Mouse (Mus musculus): ENCODE data around the gene Ddx31. TPM values are rescaled to one million over a fixed set of nuclear protein-coding genes. Genes with fewer than 3 reads are reported as not detected.

The Ddx31 gene
- 1 to 10 TPM; 3.9 to 5.0 TPM for total RNA-seq (2021)

DNA sequence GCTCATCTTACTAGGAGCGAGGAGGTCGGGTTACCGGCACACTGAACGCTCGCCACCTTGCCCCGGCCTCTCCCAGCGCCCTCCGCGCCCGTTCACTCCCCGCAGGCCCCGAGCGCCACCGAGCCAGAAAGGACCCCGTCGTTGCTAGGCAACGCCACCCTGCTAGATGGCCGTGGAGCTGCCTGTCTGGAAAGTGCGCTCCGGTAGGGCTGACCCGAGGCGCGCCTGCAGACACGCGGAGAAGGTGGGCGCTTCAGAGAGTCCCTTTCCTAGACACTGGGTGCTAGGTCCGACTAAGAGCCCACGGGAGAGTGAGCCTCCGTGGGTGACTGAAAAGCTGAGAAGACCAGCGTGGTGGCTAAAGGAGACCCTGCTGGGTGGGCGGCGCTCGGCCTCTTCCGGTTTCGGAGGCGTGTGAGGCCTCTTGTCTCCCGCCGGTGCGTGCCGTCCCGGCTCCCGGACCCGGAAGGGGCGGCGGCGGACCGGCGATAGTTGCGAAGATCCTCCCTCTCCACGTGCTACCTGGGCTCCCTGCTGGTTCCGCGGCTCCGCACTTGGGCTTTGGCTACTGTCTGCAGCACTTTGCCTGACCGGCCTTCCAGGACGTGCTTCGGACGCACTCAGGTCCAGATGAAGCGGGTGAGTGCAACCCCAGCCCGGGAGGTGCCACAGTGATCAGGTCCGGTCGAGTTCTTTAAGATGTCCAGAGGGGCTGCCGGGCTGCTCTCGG is at the start of gene Ddx31, which contains the start of gene Gtf3c4:
Ddx31 (plus strand) TSS at position 185 of the 730 bp plus-strand sequence.
Gtf3c4 (minus strand) TSS at position 139 of the 730 bp plus-strand sequence.
- intact Hi-C loops (cut with DNase I) = loop anchor here (5.0 kb wide), 2 partner anchors 83 to 212 kb away; no protein-coding TSS in a partner anchor

DNA sequence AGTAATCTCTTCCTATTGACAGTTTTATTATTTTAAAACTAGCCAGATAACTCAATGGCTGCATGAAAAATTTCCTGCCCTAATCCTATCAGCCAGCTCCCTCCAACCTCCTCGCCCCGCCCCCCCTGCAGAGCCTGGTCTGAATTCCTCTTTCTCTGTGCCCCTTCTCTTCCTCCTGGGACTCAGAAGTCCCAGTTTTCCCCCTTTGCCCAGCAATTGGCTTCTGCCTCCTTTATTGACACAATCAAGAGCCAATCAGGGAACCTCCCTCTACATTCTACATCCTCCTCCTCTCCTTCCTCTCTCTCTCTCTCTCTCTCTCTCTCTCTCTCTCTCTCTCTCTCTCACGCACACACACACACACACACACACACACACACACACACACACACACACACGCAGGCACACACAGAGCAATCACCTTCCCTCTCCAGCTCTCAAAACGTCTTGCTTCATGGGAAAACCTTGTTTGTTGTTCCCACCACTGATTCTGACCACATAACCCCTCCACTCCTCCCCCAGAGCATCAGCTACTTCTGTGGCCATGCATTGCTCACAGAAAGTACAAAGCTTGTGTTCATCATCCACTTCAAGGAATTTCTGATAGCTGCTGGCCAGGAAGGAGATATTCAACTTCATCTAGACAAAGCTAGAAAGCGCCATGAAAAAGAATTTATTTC is 47.1 kb upstream of the Ddx31 start:
- intact Hi-C loops (cut with DNase I) = no loop called here
- DNase-seq = peak; percentile 24 to 31

More for the DNA sequence above, at the start of gene Ddx31, which contains the start of gene Gtf3c4:
- DNase-seq = peak; percentile 96 to 97

GRCm38 (mm10) chr2:28794623-28795022 is 45.6 kb upstream of the Ddx31 start:
- intact Hi-C loops (cut with DNase I) = no loop called here

DNA sequence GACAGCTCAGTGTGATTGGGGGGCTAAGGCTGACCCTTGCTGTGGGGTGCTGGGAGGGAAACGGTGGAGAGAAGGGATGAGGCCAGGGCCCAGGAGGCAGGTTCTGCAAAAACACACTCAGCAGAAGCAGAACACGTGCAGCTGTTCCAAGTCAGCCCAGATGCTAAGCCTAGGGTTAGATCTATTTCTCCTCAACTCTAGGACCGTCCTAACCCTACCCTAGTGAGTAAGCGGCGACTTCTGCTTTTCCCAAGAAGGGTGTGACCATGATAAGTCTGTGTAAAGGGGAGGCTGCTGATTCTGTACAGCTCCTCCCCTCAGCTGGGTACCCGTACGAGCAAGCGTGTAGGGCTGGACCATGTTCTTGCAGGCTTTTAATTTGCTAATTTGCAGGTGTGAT is 43.9 kb upstream of the Ddx31 start:
- no peak for DNase-seq
- intact Hi-C loops (cut with DNase I) = no loop called here

More at GRCm38 (mm10) chr2:28794623-28795022, 45.6 kb upstream of the Ddx31 start:
- no peak for DNase-seq

DNA sequence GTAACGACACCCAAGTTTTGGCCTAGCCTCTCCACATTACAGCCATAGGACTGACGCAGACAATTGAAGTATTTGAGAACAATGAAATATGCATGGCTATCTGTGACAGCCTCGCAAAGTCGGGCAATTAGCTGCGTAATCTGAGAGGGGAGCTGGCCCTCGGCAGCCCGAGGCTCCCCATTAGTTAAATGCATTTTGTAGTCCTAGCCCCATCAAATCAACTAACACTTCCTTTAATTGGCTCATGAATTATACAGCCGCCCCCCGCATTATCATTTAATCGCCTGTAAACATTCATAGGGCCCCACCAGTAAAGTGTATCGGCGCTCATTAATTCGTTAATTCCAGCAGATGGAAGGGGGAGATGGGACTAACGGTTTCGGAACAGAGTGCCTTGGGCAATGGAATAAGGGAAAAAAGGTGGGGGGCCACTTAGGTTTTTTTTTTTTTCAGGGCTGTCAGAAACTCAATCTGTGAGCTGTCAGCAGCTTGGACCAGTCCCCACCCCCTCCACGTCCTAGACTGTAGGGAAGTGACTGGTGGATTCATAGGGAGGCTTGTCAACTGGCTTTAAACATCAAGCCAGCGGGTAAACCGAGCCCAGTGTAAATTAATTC is 42.6 kb upstream of the Ddx31 start:
- no peak for DNase-seq
- intact Hi-C loops (cut with DNase I) = no loop called here

DNA sequence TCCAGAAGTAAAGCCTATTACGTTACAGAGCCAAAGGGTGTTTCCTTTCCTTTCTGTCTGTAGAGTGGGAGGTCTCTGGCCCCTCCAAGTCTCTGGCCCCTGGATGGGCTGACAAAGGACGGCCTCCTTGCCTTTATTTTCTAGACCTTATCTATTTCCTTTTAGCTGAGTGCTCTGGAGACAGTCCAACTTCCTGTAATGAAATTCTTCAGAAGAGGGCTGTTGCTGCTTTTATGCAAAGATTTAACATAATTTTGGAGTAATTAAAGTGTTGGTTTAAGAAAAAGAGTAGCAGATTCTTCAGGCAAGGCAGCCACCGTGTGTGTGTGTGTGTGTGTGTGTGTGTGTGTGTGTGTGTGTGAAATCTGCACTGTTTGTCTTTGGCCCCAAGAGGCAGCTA is 41.8 kb upstream of the Ddx31 start:
- DNase-seq = no peak
- intact Hi-C loops (cut with DNase I) = no loop called here

- intact Hi-C loops (cut with DNase I) = no loop called here
- no peak for DNase-seq
These were observed 40.6 kb upstream of the Ddx31 start for GRCm38 (mm10) chr2:28799575-28799974.

DNA sequence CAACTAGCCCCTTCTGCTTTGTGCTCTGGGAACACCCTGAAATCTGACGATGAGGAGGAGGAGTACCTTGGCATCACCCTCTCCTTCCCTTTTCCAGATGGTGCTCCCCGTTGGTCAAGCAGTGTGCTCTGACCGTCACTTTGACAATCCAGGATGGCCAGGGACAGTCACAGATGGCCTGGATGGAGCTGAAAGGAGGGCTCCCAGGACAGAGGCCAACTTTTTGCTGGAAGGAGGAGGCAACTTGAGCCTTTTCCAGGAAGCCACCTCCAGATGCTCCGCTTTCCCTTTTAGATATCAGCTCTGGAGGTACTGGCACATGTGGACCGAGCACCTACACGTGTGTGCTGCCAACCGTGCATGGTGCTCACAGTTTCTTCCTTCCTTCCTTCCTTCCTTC is 36.8 kb upstream of the Ddx31 start:
- no peak for DNase-seq
- intact Hi-C loops (cut with DNase I) = no loop called here

DNA sequence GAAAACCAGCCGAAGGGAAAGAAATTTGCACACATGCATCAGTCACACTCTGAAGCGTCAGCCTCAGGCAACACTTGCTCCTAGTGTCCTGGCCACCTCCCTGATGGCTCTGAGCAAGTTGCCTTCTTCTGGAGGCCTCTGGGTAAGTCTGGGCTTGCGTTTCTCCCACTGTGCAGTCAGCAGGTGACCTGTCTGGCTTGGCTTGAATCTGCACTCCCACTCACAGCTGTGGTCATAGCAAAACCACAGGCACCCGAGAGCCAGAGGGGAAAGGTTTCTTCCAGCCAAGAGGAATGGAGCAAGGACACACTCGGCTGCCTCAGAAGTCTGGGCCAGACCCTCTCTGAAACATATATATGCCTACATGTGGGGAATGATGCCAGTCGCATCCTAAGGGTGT is 31.4 kb upstream of the Ddx31 start:
- intact Hi-C loops (cut with DNase I) = no loop called here
- DNase-seq = no peak

DNA sequence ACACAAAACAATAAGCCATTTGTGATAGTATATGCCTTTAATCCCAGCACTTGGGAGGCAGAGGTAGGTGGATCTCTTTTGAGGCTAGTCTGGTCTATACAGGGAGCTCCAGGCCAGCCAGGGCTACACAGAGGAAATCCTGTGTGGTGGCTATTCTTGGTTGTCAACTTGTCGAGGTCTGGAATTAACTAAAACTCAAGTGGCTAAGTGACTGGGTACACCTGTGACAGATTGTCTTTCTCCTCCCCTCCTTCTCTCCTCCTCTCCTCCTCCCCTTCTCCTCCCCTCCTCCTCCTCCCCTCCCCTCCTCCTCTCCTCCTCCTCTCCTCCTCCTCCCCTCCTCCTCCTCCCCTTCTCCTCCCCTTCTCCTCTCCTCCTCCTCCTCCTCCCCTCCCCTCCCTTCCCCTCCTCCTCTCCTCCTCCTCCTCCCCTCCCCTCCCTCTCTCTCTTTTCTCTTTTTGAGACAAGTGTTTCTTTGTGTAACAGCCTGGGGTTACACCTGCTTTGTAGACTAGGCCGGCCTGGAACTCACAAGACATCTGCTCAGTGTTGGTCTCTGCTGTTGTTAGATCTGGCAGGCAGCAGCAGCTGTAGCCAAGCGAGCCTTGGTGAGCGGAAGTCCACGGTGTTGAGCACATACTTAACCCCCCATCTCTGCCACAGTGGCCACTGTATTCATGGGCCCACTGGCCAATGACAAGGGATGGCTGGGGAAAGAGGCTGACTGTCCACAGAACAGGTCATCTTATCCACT is 29.8 kb upstream of the Ddx31 start:
- intact Hi-C loops (cut with DNase I) = no loop called here
- DNase-seq = no peak

- peak; percentile 16 to 24 for DNase-seq
- intact Hi-C loops (cut with DNase I) = no loop called here
These were observed 21.3 kb upstream of the Ddx31 start for GRCm38 (mm10) chr2:28818866-28819265.

GRCm38 (mm10) chr2:28829265-28829664 is 10.9 kb upstream of the Ddx31 start:
- peak in 1 of 2 experiments; percentile 15 for DNase-seq
- intact Hi-C loops (cut with DNase I) = no loop called here

DNA sequence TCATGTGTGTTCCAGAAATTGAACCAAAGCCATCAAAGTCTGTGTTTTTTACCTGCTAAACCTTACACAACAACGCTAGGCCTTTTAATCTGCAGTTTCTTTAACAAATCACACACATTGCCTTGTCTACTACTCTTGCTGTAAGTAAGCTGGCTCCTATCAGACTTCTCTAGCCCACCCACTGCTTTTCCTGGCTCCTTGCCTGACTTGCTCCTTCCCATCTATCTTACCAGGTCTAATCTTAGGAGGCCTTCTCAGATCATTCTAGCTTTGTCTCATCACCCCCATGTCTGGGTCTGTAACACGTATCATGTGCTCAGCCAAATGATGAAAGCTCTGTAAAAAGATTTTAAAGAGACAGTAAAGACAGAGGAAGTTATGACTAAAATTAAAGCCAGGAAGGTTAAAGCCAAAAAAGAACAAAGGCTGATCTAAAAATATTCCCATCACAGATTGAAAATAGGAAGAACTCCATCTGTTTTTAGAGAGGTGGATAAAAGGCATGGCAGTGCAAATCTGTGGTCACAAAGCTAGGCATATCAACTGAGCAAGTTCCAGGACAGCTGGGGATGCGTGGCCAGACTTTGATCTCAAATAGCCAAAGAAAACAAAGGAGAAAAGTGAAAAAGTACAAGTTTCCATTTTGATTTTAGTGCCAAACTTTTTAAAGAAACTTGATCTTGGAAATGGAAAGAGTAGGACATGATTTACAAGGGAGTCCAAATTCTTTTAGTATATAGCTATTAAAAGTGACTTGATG is 3.8 kb upstream of the Ddx31 start:
- peak; percentile 17 to 33 for DNase-seq
- intact Hi-C loops (cut with DNase I) = no loop called here

GRCm38 (mm10) chr2:28839501-28840221 is 545 bp upstream of the Ddx31 start:
- DNase-seq = peak in 1 of 2 experiments; percentile 4
- intact Hi-C loops (cut with DNase I) = loop anchor here (5.0 kb wide), 2 partner anchors 82 to 213 kb away; no protein-coding TSS in a partner anchor

- DNase-seq = no peak
- intact Hi-C loops (cut with DNase I) = loop anchor here (5.0 kb wide), 2 partner anchors 85 to 210 kb away; no protein-coding TSS in a partner anchor
These were observed 1.8 kb downstream of the Ddx31 start for GRCm38 (mm10) chr2:28842042-28842441.

DNA sequence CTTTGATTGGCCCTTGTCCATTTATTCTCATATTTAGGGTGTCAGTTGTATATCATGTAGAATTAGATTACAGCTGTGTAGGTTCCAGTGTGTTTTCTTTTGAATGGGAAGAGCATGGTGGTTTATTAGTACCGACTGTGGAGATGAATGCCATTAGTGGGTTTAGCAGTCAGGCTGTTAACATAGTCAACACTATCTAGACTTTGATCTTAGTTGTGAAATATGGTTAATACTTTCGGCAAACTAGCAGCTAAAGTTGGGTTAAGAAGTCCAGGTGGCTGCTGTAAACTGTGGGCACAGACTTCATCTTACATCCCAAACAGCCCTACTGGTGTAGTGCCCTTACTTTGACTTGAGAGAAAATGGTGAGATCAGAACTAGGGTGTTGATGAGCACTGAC is 8.7 kb downstream of the Ddx31 start:
- no peak for DNase-seq
- intact Hi-C loops (cut with DNase I) = no loop called here

DNA sequence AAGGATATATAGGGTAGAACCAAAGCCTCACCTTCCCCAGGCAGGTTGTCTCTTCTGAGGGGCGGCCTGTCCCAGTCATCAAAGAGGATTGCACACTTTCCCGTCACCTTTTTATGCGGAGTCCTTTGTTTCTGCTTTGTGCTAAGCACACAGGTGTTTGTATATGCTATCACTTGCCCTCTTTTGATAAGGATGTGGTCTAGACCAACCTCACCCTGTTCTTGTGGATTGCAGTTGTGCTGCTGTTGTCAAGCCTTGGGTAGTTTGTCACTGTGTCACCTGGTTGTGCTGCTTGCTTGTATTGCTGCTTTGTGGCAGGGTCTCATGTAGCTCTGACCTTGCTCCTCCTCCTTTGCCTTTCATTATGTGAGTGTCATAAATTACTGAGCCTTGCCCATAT is 12.4 kb downstream of the Ddx31 start:
- no peak for DNase-seq
- intact Hi-C loops (cut with DNase I) = loop anchor here (10.0 kb wide), 1 partner anchor 122 kb away; no protein-coding TSS in a partner anchor

DNA sequence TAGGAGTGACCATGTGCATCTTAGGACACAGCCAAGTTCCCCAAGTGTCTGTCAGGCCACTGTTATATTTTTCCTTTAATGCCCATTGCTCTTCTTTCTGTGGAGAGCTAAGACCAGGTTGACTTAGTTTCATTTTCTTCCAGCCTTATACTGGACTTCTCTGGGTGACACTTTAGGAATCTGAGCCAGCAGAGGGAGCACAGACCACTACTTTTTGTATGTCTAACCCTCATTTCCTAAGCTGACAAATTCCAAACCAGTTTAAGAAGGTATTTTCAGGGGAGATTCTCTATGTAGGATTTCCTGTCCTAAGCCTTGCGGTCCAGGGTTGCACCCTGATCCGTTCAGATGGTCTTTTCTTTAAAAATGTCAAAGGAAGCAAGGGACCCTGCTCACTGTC is 15.6 kb downstream of the Ddx31 start:
- no peak for DNase-seq
- intact Hi-C loops (cut with DNase I) = loop anchor here (5.0 to 10.0 kb wide), 3 partner anchors 98 to 197 kb away; no protein-coding TSS in a partner anchor

GRCm38 (mm10) chr2:28859303-28859702 is 19.1 kb downstream of the Ddx31 start:
- DNase-seq = no peak
- intact Hi-C loops (cut with DNase I) = loop anchor here (5.0 to 10.0 kb wide), 3 partner anchors 102 to 193 kb away; no protein-coding TSS in a partner anchor

Data from heart, postnatal 10 days (tissue).